Mouse (Mus musculus): Measurements from ENCODE around the gene Elk3.

DNA sequence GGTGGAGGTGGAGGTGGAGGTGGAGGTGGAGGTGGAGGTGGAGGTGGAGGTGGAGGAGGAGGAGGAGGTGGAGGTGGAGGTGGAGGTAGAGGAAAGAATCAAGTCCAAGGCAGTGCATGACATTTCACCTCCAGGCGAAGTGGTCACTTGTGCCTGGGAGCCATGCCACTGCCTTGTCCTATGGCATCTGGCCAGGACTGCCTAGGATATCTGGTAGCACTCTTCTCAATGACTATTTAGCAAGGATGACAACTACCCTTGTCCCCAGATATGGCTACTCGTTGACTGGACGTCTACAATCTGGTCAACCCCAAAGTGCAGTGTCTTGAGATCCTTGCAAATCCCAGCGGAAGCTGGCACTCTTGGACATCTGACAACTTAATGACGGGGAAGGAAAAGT, 27.6 kb upstream of the Elk3 start:
- TF ChIP-seq CTCF (IDR thresholded peaks at IDR 0.05; ENCODE audit: low read depth) (no peak), EP300 (optimal IDR thresholded peaks at IDR 0.05) (no peak)
